Mouse (Mus musculus): Measurements from ENCODE around the gene Gnao1. TPM values are rescaled to one million over a fixed set of nuclear protein-coding genes. Genes with fewer than 3 reads are reported as not detected.

Gene Gnao1
- polyA plus RNA-seq, 1 experiment from 2014 or later = 160 TPM

DNA sequence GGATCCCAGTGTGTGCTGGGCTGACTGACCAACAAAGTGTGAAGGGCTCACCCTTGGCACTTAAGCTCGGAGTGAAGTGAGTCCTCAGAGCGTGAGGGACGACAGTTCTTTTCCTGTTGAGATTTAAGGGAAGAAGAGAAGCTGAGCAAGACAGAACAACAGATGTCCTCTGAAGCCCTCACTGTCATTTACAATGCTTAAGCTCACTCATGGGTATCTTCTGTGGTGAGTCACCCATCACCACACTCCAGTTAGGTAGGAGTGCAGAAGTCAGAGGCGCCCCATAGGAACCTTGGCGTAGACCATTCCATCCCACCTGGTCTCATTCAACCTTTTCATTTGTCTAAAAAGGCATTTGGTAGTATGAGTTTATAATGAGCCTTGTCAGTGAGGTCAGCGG is 71.6 kb downstream of the Gnao1 start:
- WGBS = 86% methylated on average over 6 of the region's 6 CpGs
- H3K9me3 ChIP-seq = no peaks in the 10 kb centered on the region
- H3K27ac ChIP-seq (replicated peaks) = no peak overlapping the region
- no peaks in the 10 kb centered on the region for H3K27me3 ChIP-seq
- H3K9ac ChIP-seq = no peak overlapping the region
- H3K36me3 ChIP-seq = no peaks in the 10 kb centered on the region
- H3K4me3 ChIP-seq = no peak overlapping the region
- ATAC-seq (ENCODE audit: low read depth) = no peak
- H3K4me1 ChIP-seq (replicated peaks) = peaks cover 8% of the 10 kb centered on the region
- H3K4me2 ChIP-seq = no peak overlapping the region

DNA sequence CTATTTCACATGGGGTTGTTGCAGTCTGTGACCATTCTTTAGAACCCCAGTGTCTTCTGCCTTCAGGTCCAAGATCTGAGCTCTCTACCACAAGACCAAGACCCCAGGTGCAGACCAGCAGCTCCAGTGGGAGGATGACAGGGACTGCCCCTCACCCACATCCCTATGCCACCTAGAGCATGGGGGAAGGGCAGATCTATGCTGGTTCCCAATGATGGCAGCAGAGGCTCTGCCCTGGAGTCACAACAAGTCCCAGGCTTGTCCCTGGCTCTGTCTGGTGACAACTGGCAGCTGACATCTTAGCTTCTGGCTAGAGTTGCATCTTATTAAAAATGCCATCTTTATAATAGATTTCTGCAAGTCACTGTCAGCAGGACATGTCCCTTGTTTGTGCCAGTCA is 73.5 kb downstream of the Gnao1 start:
- Histone ChIP-seq H3K9me3 (no peaks in the 10 kb centered on the region), H3K4me1 (replicated peaks) (peaks cover 14% of the 10 kb centered on the region), H3K27me3 (no peaks in the 10 kb centered on the region), H3K4me3 (no peak overlapping the region), H3K27ac (replicated peaks) (no peak overlapping the region), H3K4me2 (no peak overlapping the region), H3K36me3 (0 out of 2 replicates have a peak, but pooled peaks cover 7% of the 10 kb centered on the region), H3K9ac (no peak overlapping the region)
- no peak for ATAC-seq (ENCODE audit: low read depth)

DNA sequence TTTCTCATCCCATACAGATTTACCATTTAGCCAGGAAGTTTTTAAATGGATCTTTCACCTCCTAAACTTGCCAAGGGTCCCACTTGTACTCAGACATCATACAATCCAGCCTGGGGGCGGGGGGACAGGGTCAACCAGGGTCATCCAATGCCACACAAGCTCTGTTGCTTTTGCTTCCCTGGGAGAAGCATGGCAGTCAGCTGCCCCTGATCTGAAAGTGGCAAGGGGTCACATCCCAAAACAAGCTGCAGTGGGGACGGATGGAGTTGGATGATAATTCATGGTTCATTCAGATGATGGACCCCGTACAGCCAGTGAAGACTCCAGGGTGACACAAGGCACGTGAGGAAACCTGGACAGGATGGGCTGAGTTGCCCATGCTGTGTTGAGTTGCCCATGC is 74.0 kb downstream of the Gnao1 start:
- peaks cover 19% of the 10 kb centered on the region for H3K4me1 ChIP-seq (replicated peaks)
- H3K27me3 ChIP-seq = no peaks in the 10 kb centered on the region
- no peak overlapping the region for H3K9ac ChIP-seq
- ATAC-seq (ENCODE audit: low read depth) = no peak
- H3K4me3 ChIP-seq = no peak overlapping the region
- no peaks in the 10 kb centered on the region for H3K9me3 ChIP-seq
- H3K27ac ChIP-seq (replicated peaks) = no peak overlapping the region
- 80% methylated on average over 4 of the region's 4 CpGs for WGBS
- H3K4me2 ChIP-seq = no peak overlapping the region
- H3K36me3 ChIP-seq = 0 out of 2 replicates have a peak, but pooled peaks cover 7% of the 10 kb centered on the region

DNA sequence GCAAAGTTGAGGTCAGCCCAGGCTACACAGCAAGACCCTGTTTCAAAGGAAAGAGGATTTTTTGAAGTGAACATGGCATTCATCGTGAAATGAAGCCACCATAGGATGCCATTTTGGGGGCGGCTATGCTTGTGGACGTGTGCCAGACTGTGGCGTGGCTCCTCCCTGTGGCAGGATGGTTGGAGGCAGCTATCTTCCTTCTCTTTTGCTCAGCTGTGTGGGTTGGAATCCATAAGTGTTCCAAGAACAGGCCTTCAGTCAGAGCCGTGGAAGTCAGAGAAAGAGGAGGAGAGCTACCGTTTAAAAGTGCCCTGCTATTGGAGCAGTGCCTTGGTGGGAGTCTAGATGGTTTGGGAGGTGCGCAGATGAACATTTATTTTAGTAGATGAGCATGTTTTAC is 74.5 kb downstream of the Gnao1 start:
- Histone ChIP-seq H3K4me1 (replicated peaks) (peaks cover 24% of the 10 kb centered on the region), H3K4me3 (no peak overlapping the region), H3K27me3 (no peaks in the 10 kb centered on the region), H3K27ac (replicated peaks) (no peak overlapping the region), H3K36me3 (0 out of 2 replicates have a peak, but pooled peaks cover 7% of the 10 kb centered on the region), H3K9ac (no peak overlapping the region), H3K4me2 (no peak overlapping the region), H3K9me3 (no peaks in the 10 kb centered on the region)
- WGBS = 95% methylated on average over 7 of the region's 7 CpGs
- no peak for ATAC-seq (ENCODE audit: low read depth)

DNA sequence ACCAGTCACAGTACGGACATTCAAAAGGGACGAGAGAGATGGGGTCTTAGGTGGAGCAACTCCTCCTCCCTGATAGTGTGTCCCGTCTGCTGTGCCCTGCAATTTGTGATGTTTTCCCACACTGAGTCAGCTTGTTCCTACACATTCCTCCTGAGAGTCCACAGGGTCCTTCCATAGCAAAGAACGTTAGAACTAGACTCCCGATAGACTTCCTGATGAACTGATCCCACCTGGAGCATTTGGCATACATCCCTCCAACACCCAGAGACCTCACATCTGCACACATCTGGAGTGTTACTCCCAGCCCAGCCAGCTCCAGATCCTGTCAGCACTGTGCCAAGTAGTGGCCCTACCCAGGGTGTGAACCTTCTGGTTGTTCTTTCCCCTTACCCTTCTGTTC is 76.4 kb downstream of the Gnao1 start:
- 0 out of 2 replicates have a peak, but pooled peaks cover 7% of the 10 kb centered on the region for H3K36me3 ChIP-seq
- WGBS = 83% methylated on average over 5 of the region's 5 CpGs
- no peaks in the 10 kb centered on the region for H3K9me3 ChIP-seq
- H3K9ac ChIP-seq = no peak overlapping the region
- peaks cover 26% of the 10 kb centered on the region for H3K4me1 ChIP-seq (replicated peaks)
- H3K4me2 ChIP-seq = no peak overlapping the region
- H3K27me3 ChIP-seq = no peaks in the 10 kb centered on the region
- no peak overlapping the region for H3K4me3 ChIP-seq
- no peak for ATAC-seq (ENCODE audit: low read depth)
- H3K27ac ChIP-seq (replicated peaks) = no peak overlapping the region

DNA sequence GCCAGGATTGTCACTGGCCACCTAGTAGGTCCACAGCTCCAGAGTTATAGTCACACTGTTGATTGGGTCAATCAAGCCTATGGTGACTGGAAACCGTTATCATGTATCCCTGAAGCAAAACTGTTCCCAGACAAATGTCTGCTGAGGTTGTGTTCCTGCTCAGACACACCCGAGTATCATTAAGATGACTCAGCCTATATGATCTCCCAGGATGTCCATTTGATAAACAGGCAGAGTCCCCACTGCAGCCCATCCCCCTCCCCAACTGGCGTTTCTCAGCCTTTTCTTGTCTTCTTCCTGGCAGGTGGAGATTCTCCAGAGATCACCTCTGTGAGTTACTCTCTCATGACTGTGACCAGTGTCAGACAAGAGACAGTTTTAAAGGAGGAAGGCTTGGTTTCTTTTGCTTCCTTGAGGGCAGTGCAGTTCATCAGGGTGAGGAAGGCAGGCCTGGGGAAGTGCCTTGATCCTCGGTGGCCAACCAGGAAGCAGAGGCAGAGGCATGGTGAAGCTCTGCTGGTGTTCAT is 78.4 kb downstream of the Gnao1 start:
- Histone ChIP-seq H3K27ac (replicated peaks) (peak overlapping the region; percentile 46), H3K9ac (no peak overlapping the region), H3K4me1 (replicated peaks) (peaks cover 19% of the 10 kb centered on the region), H3K4me2 (no peak overlapping the region), H3K4me3 (no peak overlapping the region), H3K9me3 (no peaks in the 10 kb centered on the region), H3K36me3 (0 out of 2 replicates have a peak, but pooled peaks cover 7% of the 10 kb centered on the region), H3K27me3 (no peaks in the 10 kb centered on the region)
- 63% methylated on average over 4 of the region's 4 CpGs for WGBS
- no peak for ATAC-seq (ENCODE audit: low read depth)

- Histone ChIP-seq H3K9ac (no peak overlapping the region), H3K4me1 (replicated peaks) (peaks cover 17% of the 10 kb centered on the region), H3K4me2 (no peak overlapping the region), H3K36me3 (0 out of 2 replicates have a peak, but pooled peaks cover 7% of the 10 kb centered on the region), H3K27me3 (no peaks in the 10 kb centered on the region), H3K27ac (replicated peaks) (peak overlapping the region; percentile 46; the same call in 1 of the 2 replicates), H3K9me3 (no peaks in the 10 kb centered on the region), H3K4me3 (no peak overlapping the region)
- 0 out of 2 replicates have a peak, but pooled peaks have one; percentile 48 for ATAC-seq (ENCODE audit: low read depth)
- WGBS = 48% methylated on average over 11 of the region's 11 CpGs
Measured at GRCm38 (mm10) chr8:93888702-93889480, 79.1 kb downstream of the Gnao1 start.

DNA sequence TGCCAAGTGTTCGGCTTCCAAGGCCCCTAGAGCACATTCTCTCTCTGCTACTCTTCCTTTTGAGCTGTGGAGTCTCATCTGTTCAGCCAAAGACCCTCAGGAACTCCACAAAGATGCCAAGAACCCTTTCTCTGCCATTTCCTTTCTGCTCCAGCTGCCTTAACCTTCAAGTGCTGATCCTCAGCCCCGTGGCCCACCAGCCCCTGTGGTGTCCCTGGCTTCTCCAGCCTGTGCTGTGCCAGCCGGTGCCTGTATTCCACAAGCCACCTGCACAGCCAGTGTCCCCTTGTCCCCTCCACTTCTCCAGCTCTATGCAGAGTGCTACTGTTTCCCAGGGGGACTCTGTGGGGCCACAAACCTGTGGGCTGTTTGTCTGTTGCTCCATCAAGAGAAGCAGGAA is 83.8 kb downstream of the Gnao1 start:
- Histone ChIP-seq H3K4me2 (no peak overlapping the region), H3K36me3 (peaks cover 26% of the 10 kb centered on the region), H3K9ac (no peak overlapping the region), H3K27me3 (no peaks in the 10 kb centered on the region), H3K27ac (replicated peaks) (no peak overlapping the region), H3K9me3 (no peaks in the 10 kb centered on the region), H3K4me3 (no peak overlapping the region), H3K4me1 (replicated peaks) (peaks cover 18% of the 10 kb centered on the region)
- WGBS = 86% methylated on average over 3 of the region's 3 CpGs
- ATAC-seq (ENCODE audit: low read depth) = no peak

GRCm38 (mm10) chr8:93896841-93897551 is 87.2 kb downstream of the Gnao1 start:
- Histone ChIP-seq H3K4me3 (no peak overlapping the region), H3K27me3 (no peaks in the 10 kb centered on the region), H3K4me1 (replicated peaks) (peaks cover 23% of the 10 kb centered on the region), H3K4me2 (no peak overlapping the region), H3K9ac (no peak overlapping the region), H3K9me3 (no peaks in the 10 kb centered on the region), H3K27ac (replicated peaks) (no peak overlapping the region; the same call in 1 of the 2 replicates), H3K36me3 (peaks cover 46% of the 10 kb centered on the region)
- 72% methylated on average over 7 of the region's 7 CpGs for WGBS
- no peak for ATAC-seq (ENCODE audit: low read depth)

DNA sequence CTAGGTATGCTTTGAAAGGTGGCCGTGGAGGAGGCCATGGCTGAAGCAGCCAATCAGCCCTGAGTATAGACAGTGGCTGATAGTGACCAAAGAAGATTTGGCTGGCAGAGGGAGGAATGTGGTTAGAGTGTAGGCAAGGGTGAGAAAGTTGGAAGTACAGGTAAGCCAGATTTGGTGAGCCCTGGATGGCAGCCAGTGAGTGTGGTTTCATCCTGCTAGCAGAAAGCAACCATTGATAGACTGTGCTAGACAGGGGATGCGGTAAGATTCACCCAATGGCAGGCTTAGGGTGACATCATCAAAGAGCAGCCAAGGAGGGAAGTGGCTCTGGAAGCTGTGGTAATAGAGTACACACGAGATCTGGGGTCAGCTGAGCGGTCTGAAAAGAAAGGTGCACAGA is 88.8 kb downstream of the Gnao1 start:
- H3K36me3 ChIP-seq = peaks cover 53% of the 10 kb centered on the region
- no peak overlapping the region for H3K4me3 ChIP-seq
- H3K9me3 ChIP-seq = no peaks in the 10 kb centered on the region
- H3K27me3 ChIP-seq = no peaks in the 10 kb centered on the region
- peaks cover 24% of the 10 kb centered on the region for H3K4me1 ChIP-seq (replicated peaks)
- no peak for ATAC-seq (ENCODE audit: low read depth)
- 84% methylated on average over 4 of the region's 4 CpGs for WGBS
- H3K4me2 ChIP-seq = no peak overlapping the region
- H3K27ac ChIP-seq (replicated peaks) = no peak overlapping the region
- no peak overlapping the region for H3K9ac ChIP-seq

DNA sequence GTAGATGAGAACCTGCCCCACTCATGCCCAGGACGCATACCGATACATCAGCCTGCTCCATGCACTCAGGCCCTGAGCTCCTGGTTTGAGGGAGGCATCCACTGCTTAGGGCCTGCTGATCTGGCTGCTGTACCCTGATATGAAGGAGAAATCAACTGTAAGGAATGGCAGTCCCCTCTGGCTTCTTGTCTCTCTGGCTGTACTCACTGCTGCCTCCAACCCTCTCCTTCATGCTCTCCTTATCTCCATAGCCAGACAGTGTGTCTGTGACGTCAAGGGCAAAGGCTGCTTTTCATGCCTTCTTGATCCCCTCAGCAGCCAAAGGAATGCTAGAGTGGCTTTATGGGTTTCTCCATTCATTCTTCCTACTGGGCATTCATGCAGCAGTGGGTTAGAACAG is 92.3 kb downstream of the Gnao1 start:
- Histone ChIP-seq H3K9ac (no peak overlapping the region), H3K4me2 (no peak overlapping the region), H3K27ac (replicated peaks) (no peak overlapping the region), H3K27me3 (no peaks in the 10 kb centered on the region), H3K36me3 (peaks cover 39% of the 10 kb centered on the region), H3K4me3 (no peak overlapping the region), H3K9me3 (no peaks in the 10 kb centered on the region), H3K4me1 (replicated peaks) (peaks cover 34% of the 10 kb centered on the region)
- no peak for ATAC-seq (ENCODE audit: low read depth)
- 70% methylated on average over 3 of the region's 3 CpGs for WGBS

DNA sequence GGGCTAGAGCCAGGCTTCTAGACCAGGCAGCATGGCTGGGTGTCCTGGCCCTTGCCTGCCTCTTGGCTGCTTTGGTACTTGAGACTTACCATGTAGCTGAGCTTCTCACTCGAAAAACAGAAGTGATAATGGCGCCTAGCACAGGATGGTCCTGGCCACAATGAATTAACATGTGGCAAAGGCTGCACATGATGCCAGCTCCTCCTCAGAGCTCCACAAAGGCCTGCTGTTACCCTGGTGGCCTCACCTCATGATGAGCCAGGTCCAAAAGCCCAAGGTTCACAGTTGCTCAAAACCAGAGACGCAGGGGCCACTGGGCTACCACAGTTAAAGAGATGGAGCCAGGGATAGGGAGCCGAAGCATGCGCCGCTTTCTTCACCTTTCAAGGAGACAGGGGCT is 97.2 kb downstream of the Gnao1 start:
- WGBS = 95% methylated on average over 6 of the region's 6 CpGs
- peaks cover 40% of the 10 kb centered on the region for H3K4me1 ChIP-seq (replicated peaks)
- no peak for ATAC-seq (ENCODE audit: low read depth)

More for the DNA sequence above, 97.2 kb downstream of the Gnao1 start:
- peaks cover 19% of the 10 kb centered on the region; the same call in 1 of the 2 replicates for H3K36me3 ChIP-seq
- H3K4me3 ChIP-seq = no peak overlapping the region
- H3K27ac ChIP-seq (replicated peaks) = peak overlapping the region; percentile 81
- no peaks in the 10 kb centered on the region for H3K27me3 ChIP-seq
- H3K9ac ChIP-seq = no peak overlapping the region
- H3K9me3 ChIP-seq = no peaks in the 10 kb centered on the region
- no peak overlapping the region for H3K4me2 ChIP-seq
